Mouse (Mus musculus) testis, adult 2 months (tissue): ENCODE results near the gene Sfswap.

ENCODE experiments used
- CTCF ChIP-seq: fragments of 200-500 bp; IDR thresholded peaks from 2 replicates; pipeline ENCODE4 v1.5.1; 2012; ENCODE audit warnings: low read depth, mild to moderate bottlenecking, inconsistent platforms, low read length, moderate library complexity; ENCODE audit not compliant: control insufficient read depth, insufficient read depth, insufficient replicate concordance
- POLR2A ChIP-seq: fragments of 200-500 bp; IDR thresholded peaks from 2 replicates; pipeline ENCODE4 v1.6.1; 2012; ENCODE audit warnings: low read depth, mild to moderate bottlenecking, inconsistent platforms, low read length, moderate library complexity; ENCODE audit not compliant: control insufficient read depth

- TF ChIP-seq POLR2A (no peak), CTCF (no peak)
Observed at GRCm38 (mm10) chr5:129533731-129534130, 32.7 kb downstream of the Sfswap start.
